Mouse (Mus musculus): ENCODE measurements around the gene Map3k20. TPM values are rescaled to one million over a fixed set of nuclear protein-coding genes. Genes with fewer than 3 reads are reported as not detected.
A peak's percentile ranks its signal among the peaks of the same experiment; 100 is the strongest.

The Map3k20 gene
- polyA plus RNA-seq, 1 experiment: 8.5 TPM

- WGBS: 92% methylated on average over 17 of the region's 17 CpGs
- Histone ChIP-seq H3K27ac (ENCODE audit: control insufficient read depth, insufficient read depth, low read depth, low read length, poor library complexity) (no peak overlapping the region), H3K4me3 (replicated peaks; ENCODE audit: control insufficient read depth, low read depth, low read length) (no peak overlapping the region), H3K4me1 (ENCODE audit: control insufficient read depth, insufficient read depth, low read length) (peaks cover 3% of the 10 kb centered on the region; the same call in 1 of the 2 replicates)
- no peak for TF ChIP-seq CTCF (IDR thresholded peaks at IDR 0.05; ENCODE audit: control insufficient read depth, insufficient read depth, low read length)
- no peak for TF ChIP-seq POLR2A (IDR thresholded peaks at IDR 0.05; ENCODE audit: borderline replicate concordance, control insufficient read depth, low read depth, low read length)
Measured at GRCm38 (mm10) chr2:72407341-72408092, 122.1 kb downstream of the Map3k20 start.

- 2% methylated on average over 10 of the region's 10 CpGs for WGBS
- no peak overlapping the region for H3K4me3 ChIP-seq (replicated peaks; ENCODE audit: control insufficient read depth, low read depth, low read length)
- H3K4me1 ChIP-seq (ENCODE audit: control insufficient read depth, insufficient read depth, low read length): peaks cover 3% of the 10 kb centered on the region; the same call in 1 of the 2 replicates
Measured at GRCm38 (mm10) chr2:72409968-72410367, 124.5 kb downstream of the Map3k20 start.

GRCm38 (mm10) chr2:72412266-72412665, 126.8 kb downstream of the Map3k20 start:
- TF ChIP-seq CTCF (IDR thresholded peaks at IDR 0.05; ENCODE audit: control insufficient read depth, insufficient read depth, low read length) (no peak), POLR2A (IDR thresholded peaks at IDR 0.05; ENCODE audit: borderline replicate concordance, control insufficient read depth, low read depth, low read length) (no peak)
- WGBS: 67% methylated on average over 4 of the region's 4 CpGs
- H3K4me1 ChIP-seq (ENCODE audit: control insufficient read depth, insufficient read depth, low read length): peaks cover 3% of the 10 kb centered on the region; the same call in 1 of the 2 replicates
- no peak overlapping the region for H3K4me3 ChIP-seq (replicated peaks; ENCODE audit: control insufficient read depth, low read depth, low read length)
- no peak overlapping the region for H3K27ac ChIP-seq (ENCODE audit: control insufficient read depth, insufficient read depth, low read depth, low read length, poor library complexity)

More at GRCm38 (mm10) chr2:72409968-72410367, 124.5 kb downstream of the Map3k20 start:
- H3K27ac ChIP-seq (ENCODE audit: control insufficient read depth, insufficient read depth, low read depth, low read length, poor library complexity): no peak overlapping the region
- no peak for TF ChIP-seq CTCF (IDR thresholded peaks at IDR 0.05; ENCODE audit: control insufficient read depth, insufficient read depth, low read length)
- no peak for TF ChIP-seq POLR2A (IDR thresholded peaks at IDR 0.05; ENCODE audit: borderline replicate concordance, control insufficient read depth, low read depth, low read length)

GRCm38 (mm10) chr2:72415416-72415815, 130.0 kb downstream of the Map3k20 start:
- H3K27ac ChIP-seq (ENCODE audit: control insufficient read depth, insufficient read depth, low read depth, low read length, poor library complexity): no peak overlapping the region
- peak; percentile 25; the same call in 1 of the 2 replicates for TF ChIP-seq CTCF (IDR thresholded peaks at IDR 0.05; ENCODE audit: control insufficient read depth, insufficient read depth, low read length)
- TF ChIP-seq POLR2A (IDR thresholded peaks at IDR 0.05; ENCODE audit: borderline replicate concordance, control insufficient read depth, low read depth, low read length): no peak
- WGBS: 91% methylated on average over 5 of the region's 5 CpGs
- H3K4me3 ChIP-seq (replicated peaks; ENCODE audit: control insufficient read depth, low read depth, low read length): no peak overlapping the region
- H3K4me1 ChIP-seq (ENCODE audit: control insufficient read depth, insufficient read depth, low read length): no peaks in the 10 kb centered on the region

- 78% methylated on average over 14 of the region's 14 CpGs for WGBS
- Histone ChIP-seq H3K27ac (ENCODE audit: control insufficient read depth, insufficient read depth, low read depth, low read length, poor library complexity) (no peak overlapping the region), H3K4me3 (replicated peaks; ENCODE audit: control insufficient read depth, low read depth, low read length) (no peak overlapping the region), H3K4me1 (ENCODE audit: control insufficient read depth, insufficient read depth, low read length) (no peaks in the 10 kb centered on the region)
- TF ChIP-seq POLR2A (IDR thresholded peaks at IDR 0.05; ENCODE audit: borderline replicate concordance, control insufficient read depth, low read depth, low read length) (no peak), CTCF (IDR thresholded peaks at IDR 0.05; ENCODE audit: control insufficient read depth, insufficient read depth, low read length) (no peak)
Measured at GRCm38 (mm10) chr2:72416095-72417080, 131.0 kb downstream of the Map3k20 start.

- Histone ChIP-seq H3K4me3 (replicated peaks; ENCODE audit: control insufficient read depth, low read depth, low read length) (no peak overlapping the region), H3K27ac (ENCODE audit: control insufficient read depth, insufficient read depth, low read depth, low read length, poor library complexity) (no peak overlapping the region), H3K4me1 (ENCODE audit: control insufficient read depth, insufficient read depth, low read length) (no peaks in the 10 kb centered on the region; the same call in 1 of the 2 replicates)
- TF ChIP-seq CTCF (IDR thresholded peaks at IDR 0.05; ENCODE audit: control insufficient read depth, insufficient read depth, low read length) (no peak), POLR2A (IDR thresholded peaks at IDR 0.05; ENCODE audit: borderline replicate concordance, control insufficient read depth, low read depth, low read length) (no peak)
- 77% methylated on average over 5 of the region's 5 CpGs for WGBS
Measured at GRCm38 (mm10) chr2:72420561-72420960, 135.1 kb downstream of the Map3k20 start.

GRCm38 (mm10) chr2:72424656-72425055, 139.2 kb downstream of the Map3k20 start:
- H3K27ac ChIP-seq (ENCODE audit: control insufficient read depth, insufficient read depth, low read depth, low read length, poor library complexity): no peak overlapping the region
- 81% methylated on average over 7 of the region's 7 CpGs for WGBS
- TF ChIP-seq CTCF (IDR thresholded peaks at IDR 0.05; ENCODE audit: control insufficient read depth, insufficient read depth, low read length) (no peak), POLR2A (IDR thresholded peaks at IDR 0.05; ENCODE audit: borderline replicate concordance, control insufficient read depth, low read depth, low read length) (no peak)
- H3K4me3 ChIP-seq (replicated peaks; ENCODE audit: control insufficient read depth, low read depth, low read length): no peak overlapping the region
- no peaks in the 10 kb centered on the region; the same call in 1 of the 2 replicates for H3K4me1 ChIP-seq (ENCODE audit: control insufficient read depth, insufficient read depth, low read length)

GRCm38 (mm10) chr2:72426776-72427175, 141.3 kb downstream of the Map3k20 start:
- Histone ChIP-seq H3K4me1 (ENCODE audit: control insufficient read depth, insufficient read depth, low read length) (no peaks in the 10 kb centered on the region; the same call in 1 of the 2 replicates), H3K27ac (ENCODE audit: control insufficient read depth, insufficient read depth, low read depth, low read length, poor library complexity) (no peak overlapping the region), H3K4me3 (replicated peaks; ENCODE audit: control insufficient read depth, low read depth, low read length) (no peak overlapping the region)
- TF ChIP-seq CTCF (IDR thresholded peaks at IDR 0.05; ENCODE audit: control insufficient read depth, insufficient read depth, low read length) (no peak), POLR2A (IDR thresholded peaks at IDR 0.05; ENCODE audit: borderline replicate concordance, control insufficient read depth, low read depth, low read length) (no peak)
- 89% methylated on average over 8 of the region's 8 CpGs for WGBS

Data from bone marrow, adult 2 months (tissue).